Mouse (Mus musculus) forebrain, embryonic 16.5 days (tissue): ENCODE measurements around the gene Xylb. TPM values are rescaled to one million over a fixed set of nuclear protein-coding genes. Genes with fewer than 3 reads are reported as not detected.
A peak's percentile ranks its signal among the peaks of the same experiment; 100 is the strongest.

Experiments used
- ATAC-seq: fragments of 200-750 bp; cut with Nextera tagmentation; 2 replicates; pipeline ENCODE4 v1.8.0; 2017; ENCODE audit warnings: mild to moderate bottlenecking, moderate library complexity
- H3K27ac ChIP-seq: fragments of 300-500 bp; sonication (generic); 2 replicates; pipeline ENCODE4 v1.5.1; 2014; ENCODE audit warnings: low read length, control low read depth
- H3K27me3 ChIP-seq: fragments of 300-500 bp; sonication (generic); replicated peaks from 2 replicates; pipeline ENCODE4 v1.6.1; 2014; ENCODE audit warnings: low read length; ENCODE audit not compliant: control insufficient read depth, insufficient read depth
- H3K36me3 ChIP-seq: fragments of 300-500 bp; sonication (generic); 2 replicates; pipeline ENCODE4 v1.6.1; 2014; ENCODE audit not compliant: control insufficient read depth, insufficient read depth
- H3K4me1 ChIP-seq: fragments of 300-500 bp; sonication (generic); replicated peaks from 2 replicates; pipeline ENCODE4 v1.6.1; 2014; ENCODE audit warnings: low read length; ENCODE audit not compliant: control insufficient read depth, insufficient read depth
- H3K4me2 ChIP-seq: fragments of 300-500 bp; sonication (generic); 2 replicates; pipeline ENCODE4 v1.6.1; 2014; ENCODE audit warnings: mild to moderate bottlenecking, low read length, control low read depth
- H3K4me3 ChIP-seq: fragments of 300-500 bp; sonication (generic); replicated peaks from 2 replicates; pipeline ENCODE4 v1.5.1; 2014; ENCODE audit warnings: mild to moderate bottlenecking, low read length, control low read depth
- H3K9ac ChIP-seq: fragments of 300-500 bp; sonication (generic); replicated peaks from 2 replicates; pipeline ENCODE4 v1.6.1; 2014; ENCODE audit warnings: low read depth, low read length, control low read depth
- H3K9me3 ChIP-seq: fragments of 300-500 bp; sonication (generic); 2 replicates; pipeline ENCODE4 v1.6.1; 2016; ENCODE audit warnings: low read length; ENCODE audit not compliant: control insufficient read depth
- WGBS: fragments of 180-500 bp; shearing (Covaris S2); extraction: QIAGEN DNeasy Blood & Tissue Kit; methylation state at CpG from one replicate; pipeline ENCODE4 v1.1.7; 2014; 5-methylcytosine and 5-hydroxymethylcytosine counted together
- polyA plus RNA-seq: library from polyadenylated mRNA; unstranded; fragments of >200 nt; fragmentation: Nextera tagmentation; extraction: Ambion mirVana; gene quantifications from 2 replicates; pipeline ENCODE4 v1.2.1, GENCODE M21; 2015

The Xylb gene
- polyA plus RNA-seq, 1 experiment from 2014 or later = 3.8 TPM

DNA sequence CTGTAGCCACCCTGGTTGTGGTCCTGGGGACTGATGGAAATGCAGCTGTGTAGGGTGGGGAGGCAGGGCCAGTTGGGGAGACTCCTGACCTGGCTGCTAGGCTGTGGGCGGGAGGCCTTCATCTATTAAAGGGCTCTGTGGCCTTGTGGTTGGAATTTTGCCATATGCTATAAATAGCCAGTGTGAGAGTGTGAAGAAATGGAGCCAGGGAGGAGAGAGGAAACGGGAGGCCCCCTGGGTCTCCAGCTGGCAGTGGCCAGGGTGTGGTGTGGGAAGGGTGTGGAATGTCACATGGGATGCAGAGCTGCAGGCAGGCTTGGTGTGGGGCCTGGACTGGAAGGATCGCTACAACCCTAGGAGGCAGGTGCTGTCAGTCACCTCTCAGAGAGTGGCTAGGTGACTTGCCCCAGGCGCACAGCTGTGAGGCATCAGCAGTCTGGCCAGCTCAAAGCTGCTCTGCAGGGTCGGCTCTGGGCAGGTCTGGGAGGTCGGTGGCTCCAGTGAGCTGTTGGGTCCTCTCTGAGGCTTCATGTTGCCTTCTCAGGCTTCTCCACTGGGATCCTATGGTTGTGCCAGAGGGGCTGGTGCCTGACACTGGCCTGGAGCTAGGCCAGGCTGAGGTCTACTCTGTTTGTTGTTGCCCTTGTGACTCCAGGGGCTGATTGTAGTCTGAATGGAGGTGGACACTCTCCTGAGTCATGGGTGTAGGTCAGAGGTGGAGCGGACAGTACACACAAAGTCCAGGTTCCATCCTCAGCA, 68.2 kb downstream of the Xylb start:
- WGBS = 57% methylated on average over 7 of the region's 7 CpGs
- no peak overlapping the region for H3K4me3 ChIP-seq
- H3K27me3 ChIP-seq = no peaks in the 10 kb centered on the region
- peaks cover 22% of the 10 kb centered on the region for H3K4me1 ChIP-seq
- ATAC-seq = peak; percentile 34; the same call in 1 of the 2 replicates
- H3K9ac ChIP-seq = no peak overlapping the region
- no peak overlapping the region for H3K4me2 ChIP-seq
- H3K27ac ChIP-seq = no peak overlapping the region
- H3K9me3 ChIP-seq = no peaks in the 10 kb centered on the region
- H3K36me3 ChIP-seq = peaks cover 12% of the 10 kb centered on the region; the same call in 1 of the 2 replicates

DNA sequence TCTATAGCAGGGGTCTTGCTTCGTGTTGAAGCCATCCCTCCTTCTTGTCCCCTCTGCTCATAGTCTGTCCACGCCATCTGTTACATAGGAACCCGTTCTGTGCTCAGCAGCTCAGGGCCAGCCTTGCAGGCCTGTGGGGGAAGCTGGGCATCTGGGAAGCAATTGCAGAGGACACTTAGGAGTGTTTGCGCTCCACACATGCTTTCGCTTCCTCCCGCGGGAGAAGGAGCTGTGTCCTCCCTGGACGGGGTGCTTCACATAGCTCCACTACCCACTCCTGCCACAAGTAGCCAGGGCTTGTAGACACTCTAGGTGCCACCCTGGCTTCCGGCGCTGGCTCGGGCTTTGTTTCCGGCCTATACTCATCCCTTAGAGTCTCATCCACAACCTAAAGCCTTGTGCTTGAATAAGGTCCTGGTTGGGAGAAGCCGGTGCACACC, 68.8 kb downstream of the Xylb start:
- no peak overlapping the region for H3K27ac ChIP-seq
- H3K9me3 ChIP-seq = no peaks in the 10 kb centered on the region
- H3K9ac ChIP-seq = no peak overlapping the region
- H3K4me1 ChIP-seq = peaks cover 22% of the 10 kb centered on the region
- no peak for ATAC-seq
- no peak overlapping the region for H3K4me3 ChIP-seq
- H3K4me2 ChIP-seq = no peak overlapping the region
- 89% methylated on average over 13 of the region's 13 CpGs for WGBS
- H3K36me3 ChIP-seq = peaks cover 12% of the 10 kb centered on the region; the same call in 1 of the 2 replicates
- H3K27me3 ChIP-seq = no peaks in the 10 kb centered on the region

DNA sequence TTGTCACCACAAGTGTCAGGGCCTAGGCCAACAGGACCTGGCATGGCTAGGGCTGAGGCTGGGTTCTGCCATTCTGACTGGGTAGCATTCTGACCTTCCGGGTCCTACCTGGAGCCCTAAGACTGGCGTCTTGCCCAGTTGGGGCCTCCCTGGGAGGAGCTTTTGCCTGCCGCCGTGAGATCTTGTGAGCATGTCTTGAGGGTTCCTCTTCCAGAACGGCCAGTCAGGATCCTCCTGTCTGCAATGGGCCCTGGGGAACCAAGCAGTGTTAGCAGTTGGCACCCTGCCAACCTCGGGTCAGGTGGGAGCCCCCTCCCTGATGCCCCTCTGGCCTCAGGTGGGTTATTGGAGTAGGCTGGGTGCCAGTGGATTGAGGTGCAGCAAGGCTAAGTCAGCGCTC, 69.3 kb downstream of the Xylb start:
- no peak for ATAC-seq
- H3K9ac ChIP-seq = no peak overlapping the region
- H3K4me2 ChIP-seq = no peak overlapping the region
- H3K4me3 ChIP-seq = no peak overlapping the region
- H3K27ac ChIP-seq = no peak overlapping the region
- H3K27me3 ChIP-seq = no peaks in the 10 kb centered on the region
- 70% methylated on average over 7 of the region's 7 CpGs for WGBS
- H3K9me3 ChIP-seq = no peaks in the 10 kb centered on the region
- H3K4me1 ChIP-seq = peaks cover 22% of the 10 kb centered on the region
- peaks cover 12% of the 10 kb centered on the region; the same call in 1 of the 2 replicates for H3K36me3 ChIP-seq

DNA sequence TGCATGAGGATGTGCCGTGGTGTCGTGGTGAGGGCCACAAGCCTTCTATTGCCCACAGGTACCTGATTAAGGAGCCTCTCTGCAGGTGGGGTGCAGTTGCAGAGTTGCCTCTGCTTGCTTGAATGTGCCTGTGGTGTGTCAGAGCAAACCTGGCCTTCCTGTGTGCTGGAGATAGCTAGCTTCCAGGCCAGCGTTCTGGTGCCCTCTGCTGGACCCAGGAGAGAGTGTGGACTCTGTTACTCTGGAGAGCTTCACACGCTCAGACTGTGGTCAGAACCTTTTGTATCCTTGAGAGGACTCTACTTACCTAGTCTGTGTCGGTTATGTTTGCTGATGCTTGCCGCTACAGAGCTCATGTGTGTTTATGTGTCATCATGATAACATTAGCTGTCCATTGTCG, 73.1 kb downstream of the Xylb start:
- Histone ChIP-seq H3K27me3 (no peaks in the 10 kb centered on the region), H3K4me2 (no peak overlapping the region), H3K9ac (no peak overlapping the region), H3K4me3 (no peak overlapping the region), H3K27ac (no peak overlapping the region), H3K4me1 (peaks cover 13% of the 10 kb centered on the region), H3K9me3 (no peaks in the 10 kb centered on the region), H3K36me3 (peaks cover 28% of the 10 kb centered on the region)
- peak; percentile 68 for ATAC-seq
- 57% methylated on average over 7 of the region's 7 CpGs for WGBS

DNA sequence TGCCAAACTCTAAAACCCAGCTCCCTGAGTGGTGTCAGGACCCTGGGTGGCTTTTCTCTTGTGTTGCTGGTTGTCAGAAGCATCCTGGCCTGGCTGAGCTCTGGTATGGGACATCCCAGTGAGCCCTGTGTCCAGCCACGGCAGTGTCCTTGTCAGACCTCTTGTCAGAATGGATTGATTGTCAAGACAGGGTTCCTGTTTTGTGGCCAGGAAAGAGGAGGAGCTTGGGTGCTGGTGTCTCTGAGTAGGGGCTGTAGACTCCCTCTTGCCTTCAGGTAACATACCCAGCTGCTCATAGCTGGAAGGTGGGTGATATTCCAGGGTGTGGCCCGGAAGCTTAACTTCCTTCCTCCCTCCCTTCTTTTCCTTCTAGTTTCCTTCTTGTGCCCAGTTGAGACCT, 78.7 kb downstream of the Xylb start:
- no peak for ATAC-seq
- H3K9me3 ChIP-seq = no peaks in the 10 kb centered on the region
- H3K4me2 ChIP-seq = no peak overlapping the region
- no peak overlapping the region for H3K9ac ChIP-seq
- 84% methylated on average over 2 of the region's 2 CpGs for WGBS
- H3K4me3 ChIP-seq = no peak overlapping the region
- H3K36me3 ChIP-seq = peaks cover 20% of the 10 kb centered on the region
- H3K27me3 ChIP-seq = no peaks in the 10 kb centered on the region
- H3K27ac ChIP-seq = no peak overlapping the region
- no peaks in the 10 kb centered on the region for H3K4me1 ChIP-seq

DNA sequence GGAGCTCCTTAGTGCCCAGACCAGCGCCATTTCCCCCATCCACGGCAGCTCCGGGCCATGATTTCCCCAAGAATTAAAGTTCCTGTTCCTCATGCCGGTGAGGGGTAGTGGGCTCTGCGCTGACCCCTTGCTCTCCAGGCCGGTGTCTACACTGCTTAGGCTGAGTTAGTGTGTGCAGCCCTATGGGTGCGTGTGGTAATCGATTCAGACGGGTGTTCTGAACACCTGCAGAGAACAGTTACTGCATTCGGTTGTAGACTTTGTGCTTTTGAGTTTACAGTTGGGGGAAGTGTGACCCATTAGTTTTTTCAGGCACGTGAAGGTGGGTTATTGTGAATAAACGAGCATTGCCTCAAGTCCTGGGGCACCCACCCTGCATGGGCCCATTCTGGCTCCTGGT, 80.9 kb downstream of the Xylb start:
- Histone ChIP-seq H3K36me3 (peaks cover 17% of the 10 kb centered on the region), H3K9ac (no peak overlapping the region), H3K9me3 (no peaks in the 10 kb centered on the region), H3K4me3 (no peak overlapping the region), H3K4me2 (no peak overlapping the region), H3K27ac (no peak overlapping the region), H3K27me3 (no peaks in the 10 kb centered on the region), H3K4me1 (no peaks in the 10 kb centered on the region)
- 89% methylated on average over 12 of the region's 12 CpGs for WGBS
- ATAC-seq = no peak

DNA sequence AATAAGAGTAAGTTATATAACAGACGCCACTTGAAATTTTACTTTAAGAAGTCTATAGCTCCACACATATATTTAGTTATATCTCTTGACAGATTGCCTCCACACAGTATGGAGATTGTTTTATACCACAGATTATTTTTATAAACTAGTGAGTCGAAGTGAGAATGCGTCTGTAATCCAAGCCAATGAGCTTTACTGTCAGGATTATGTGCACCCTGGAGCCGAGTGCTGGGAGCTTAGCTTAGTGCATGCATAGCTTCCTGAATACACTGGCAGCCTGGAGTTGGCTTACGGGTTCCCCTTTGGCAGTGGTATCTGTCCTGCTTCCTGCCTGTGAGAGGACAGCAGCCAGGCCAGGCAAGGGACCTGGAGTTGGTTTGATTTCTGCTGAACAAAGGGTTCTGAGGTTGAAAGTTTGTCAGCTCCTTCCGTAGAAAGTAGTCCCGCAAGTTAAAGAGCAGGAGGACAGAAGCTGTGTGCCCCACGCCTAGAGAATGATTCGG, 81.4 kb downstream of the Xylb start:
- Histone ChIP-seq H3K9me3 (no peaks in the 10 kb centered on the region), H3K4me2 (no peak overlapping the region), H3K9ac (no peak overlapping the region), H3K4me3 (no peak overlapping the region), H3K4me1 (no peaks in the 10 kb centered on the region), H3K27ac (no peak overlapping the region), H3K27me3 (no peaks in the 10 kb centered on the region), H3K36me3 (peaks cover 14% of the 10 kb centered on the region)
- 94% methylated on average over 9 of the region's 9 CpGs for WGBS
- ATAC-seq = no peak

Other genes starting within 250 kb of the Xylb start
- gene Acaa1b, start 200.3 kb upstream of the Xylb start, polyA plus RNA-seq = 1.3 and 1.7 TPM in 2 replicates
- gene Gm47289, start 198.2 kb upstream of the Xylb start, polyA plus RNA-seq = not detected in 2 replicates
- 0.18 TPM in 1 of 2 replicates, not detected in the other for gene Slc22a13, start 148.3 kb upstream of the Xylb start, polyA plus RNA-seq
- 13.4 and 14.6 TPM in 2 replicates for gene Oxsr1, start 35.0 kb upstream of the Xylb start, polyA plus RNA-seq
- 107 and 119 TPM in 2 replicates for gene Acaa1a, start 17.7 kb upstream of the Xylb start, polyA plus RNA-seq
- gene Myd88, start 16.0 kb upstream of the Xylb start, polyA plus RNA-seq = 4.4 and 6.2 TPM in 2 replicates
- not detected in 2 replicates for gene Slc22a14, start 8.2 kb downstream of the Xylb start, polyA plus RNA-seq
- gene Acvr2b, start 44.7 kb downstream of the Xylb start, polyA plus RNA-seq = 26.5 and 32.7 TPM in 2 replicates
- gene Exog, start 87.6 kb downstream of the Xylb start, polyA plus RNA-seq = 60.7 and 66.1 TPM in 2 replicates
- gene Scn5a, start 221.6 kb downstream of the Xylb start, polyA plus RNA-seq = 0.82 and 1.4 TPM in 2 replicates